ENCODE assay signal across 49 mouse cellular contexts in genomic region chr2:130459576-130459975, GRCm38 (mm10). TPM values are rescaled to one million over a fixed set of nuclear protein-coding genes. Genes with fewer than 3 reads are reported as not detected.
"Had no signal": no experiment of that assay in that cellular context is flagged by ENCODE, and none has a peak within 500 bp of the region (broad histone marks: within the 10 kb centered on the region; RNA-seq: fewer than 3 reads in every experiment).

No protein-coding gene starts in this region.

- H3K36me3 ChIP-seq: heart, embryonic 15.5 days; hindbrain, embryonic 12.5 days; hindbrain, embryonic 15.5 days; intestine, embryonic 15.5 days had no signal

- H3K9me3 ChIP-seq: heart, embryonic 10.5 days; heart, embryonic 12.5 days; heart, embryonic 13.5 days; heart, embryonic 15.5 days; hindbrain, embryonic 12.5 days; hindbrain, embryonic 13.5 days; hindbrain, embryonic 15.5 days; intestine, embryonic 15.5 days; kidney, embryonic 15.5 days had no signal

- H3K4me3 ChIP-seq: heart, embryonic 10.5 days; heart, embryonic 12.5 days; heart, embryonic 13.5 days; heart, embryonic 15.5 days; hindbrain, embryonic 12.5 days; hindbrain, embryonic 13.5 days; hindbrain, embryonic 15.5 days; intestine, embryonic 15.5 days; kidney, embryonic 15.5 days; left cerebral cortex, adult 2 months had no signal

- H3K4me2 ChIP-seq: heart, embryonic 11.5 days; heart, embryonic 12.5 days; heart, embryonic 13.5 days; heart, embryonic 15.5 days; hindbrain, embryonic 12.5 days; hindbrain, embryonic 13.5 days; hindbrain, embryonic 14.5 days; hindbrain, embryonic 15.5 days; intestine, embryonic 15.5 days; kidney, embryonic 15.5 days had no signal

- H3K27me3 ChIP-seq: heart, embryonic 12.5 days; heart, embryonic 13.5 days; heart, embryonic 15.5 days; hindbrain, embryonic 12.5 days; hindbrain, embryonic 13.5 days; hindbrain, embryonic 15.5 days; intestine, embryonic 15.5 days; kidney, embryonic 15.5 days had no signal

- H3K27ac ChIP-seq: heart, embryonic 10.5 days; heart, embryonic 13.5 days; heart, embryonic 15.5 days; hindbrain, embryonic 12.5 days; hindbrain, embryonic 13.5 days; hindbrain, embryonic 14.5 days; hindbrain, embryonic 15.5 days; hindbrain, postnatal 0 days; intestine, embryonic 15.5 days; kidney, embryonic 15.5 days; kidney, postnatal 0 days; left cerebral cortex, adult 2 months had no signal

- DNase-seq: heart, postnatal 10 days; heart, postnatal 14 days; heart, postnatal 36 days; kidney, adult 11 months; kidney, adult 18-20 months; kidney, adult 2 months; kidney, adult 8-10 months; kidney, adult 9 months; kidney, postnatal 10 days; kidney, postnatal 14 days; kidney, postnatal 25 days; kidney, postnatal 36 days; kidney, postnatal 4 days; layer of hippocampus, adult 9-11 months; layer of hippocampus, postnatal 36 days had no signal

RNA-seq across cellular contexts. Expression of gene Tmem239, which starts 53.3 kb away (rescaled TPM):
- total RNA-seq: heart, adult 8-10 months; heart, postnatal 10 days; heart, postnatal 14 days; heart, postnatal 25 days; heart, postnatal 36 days; hematopoietic stem cell, adult 5-6 weeks; hindbrain, postnatal 0 days; layer of hippocampus, adult 18-20 months; layer of hippocampus, postnatal 10 days; layer of hippocampus, postnatal 14 days; layer of hippocampus, postnatal 25 days; layer of hippocampus, postnatal 36 days; left cerebral cortex, adult 18-20 months; left cerebral cortex, adult 2 months; left cerebral cortex, adult 8-10 months had no signal
- polyA plus RNA-seq: heart, embryonic 10.5 days; heart, embryonic 11.5 days; heart, embryonic 12.5 days; heart, embryonic 14.5 days; heart, embryonic 15.5 days; heart, embryonic 16.5 days; heart, postnatal 0 days; hindbrain, embryonic 11.5 days; hindbrain, embryonic 12.5 days; hindbrain, embryonic 14.5 days; hindbrain, postnatal 0 days; inflammation-experienced regulatory T-cells, adult 6 months; intestine, embryonic 14.5 days; intestine, embryonic 15.5 days; intestine, embryonic 16.5 days; intestine, postnatal 0 days; kidney, adult 2 months; kidney, embryonic 14.5 days; kidney, embryonic 15.5 days; kidney, embryonic 16.5 days; kidney, postnatal 0 days; large intestine, adult 2 months had no signal

RNA-seq across cellular contexts. Expression of gene 1700020A23Rik, which starts 54.5 kb away (rescaled TPM):
- total RNA-seq: heart, adult 8-10 months; heart, postnatal 10 days; heart, postnatal 14 days; heart, postnatal 25 days; heart, postnatal 36 days; hematopoietic stem cell, adult 5-6 weeks; hindbrain, postnatal 0 days; layer of hippocampus, adult 18-20 months; layer of hippocampus, postnatal 10 days; layer of hippocampus, postnatal 14 days; layer of hippocampus, postnatal 25 days; layer of hippocampus, postnatal 36 days; left cerebral cortex, adult 18-20 months; left cerebral cortex, adult 2 months; left cerebral cortex, adult 8-10 months had no signal
- polyA plus RNA-seq: heart, embryonic 11.5 days; heart, embryonic 12.5 days; heart, embryonic 13.5 days; heart, embryonic 14.5 days; heart, embryonic 15.5 days; heart, embryonic 16.5 days; heart, postnatal 0 days; hindbrain, embryonic 11.5 days; hindbrain, embryonic 12.5 days; inflammation-experienced regulatory T-cells, adult 6 months; intestine, embryonic 14.5 days; intestine, embryonic 15.5 days; intestine, postnatal 0 days; kidney, embryonic 14.5 days; kidney, embryonic 15.5 days; kidney, embryonic 16.5 days; kidney, postnatal 0 days; large intestine, adult 2 months had no signal
